Mouse (Mus musculus): Measurements from ENCODE around the gene Rac3. TPM values are rescaled to one million over a fixed set of nuclear protein-coding genes. Genes with fewer than 3 reads are reported as not detected.

Gene Rac3
- polyA plus RNA-seq, 1 experiment from 2014 or later, result 118 TPM

DNA sequence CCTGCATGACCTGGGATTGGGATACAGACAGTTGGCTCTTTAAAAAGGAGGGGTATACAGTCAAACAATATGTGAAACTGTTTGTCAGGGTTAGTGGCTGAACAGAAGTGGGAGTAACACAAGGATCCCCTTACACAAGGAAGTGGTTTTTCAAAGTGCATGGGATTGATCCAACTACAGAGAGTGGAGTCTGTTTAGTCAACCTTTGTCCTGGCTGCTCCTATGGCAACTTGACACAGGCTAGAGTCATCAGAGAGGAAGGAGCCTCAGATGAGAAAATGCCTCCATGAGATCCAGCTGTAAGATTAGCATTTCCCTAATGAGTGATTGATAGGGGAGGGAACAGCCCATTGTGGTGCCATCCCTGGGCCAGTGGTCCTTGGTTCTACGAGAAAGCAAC, 46.9 kb downstream of the Rac3 start:
- H3K9me3 ChIP-seq, result no peaks in the 10 kb centered on the region
- no peak overlapping the region for H3K4me3 ChIP-seq
- H3K4me1 ChIP-seq, result no peaks in the 10 kb centered on the region
- H3K27me3 ChIP-seq (replicated peaks), result no peaks in the 10 kb centered on the region
- H3K27ac ChIP-seq, result no peak overlapping the region
- H3K4me2 ChIP-seq (replicated peaks), result no peak overlapping the region
- ATAC-seq (ENCODE audit: low FRiP score, low read depth), result no peak
- H3K36me3 ChIP-seq, result no peaks in the 10 kb centered on the region
- H3K9ac ChIP-seq, result no peak overlapping the region
- 79% methylated on average over 1 of the region's 1 CpGs for WGBS

DNA sequence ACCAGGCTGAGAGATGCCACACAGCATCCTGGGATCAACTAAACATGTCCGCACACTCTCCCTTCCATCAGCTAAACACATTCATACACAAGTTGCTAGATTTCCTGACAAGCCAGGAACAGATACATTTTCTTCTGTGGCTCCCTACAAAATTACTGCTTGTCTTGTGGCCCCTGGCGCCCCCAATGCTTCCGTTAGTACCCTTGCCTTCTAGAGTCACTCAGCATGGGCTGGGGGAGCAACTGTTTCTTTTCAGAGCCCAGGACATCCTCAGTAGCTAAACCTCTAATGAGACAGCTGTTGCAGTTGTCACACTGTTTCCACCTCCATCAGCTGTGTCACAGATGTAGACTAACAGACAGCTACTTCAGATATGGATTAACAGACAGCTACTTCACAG, 51.5 kb downstream of the Rac3 start:
- Histone ChIP-seq H3K4me1 (peaks cover 5% of the 10 kb centered on the region; the same call in 1 of the 2 replicates), H3K4me2 (replicated peaks) (no peak overlapping the region), H3K4me3 (no peak overlapping the region), H3K9ac (no peak overlapping the region), H3K36me3 (no peaks in the 10 kb centered on the region), H3K9me3 (no peaks in the 10 kb centered on the region), H3K27ac (no peak overlapping the region), H3K27me3 (replicated peaks) (no peaks in the 10 kb centered on the region)
- no peak for ATAC-seq (ENCODE audit: low FRiP score, low read depth)
- 85% methylated on average over 3 of the region's 3 CpGs for WGBS

Other genes starting within 250 kb of the Rac3 start
- 116 and 117 TPM in 2 replicates for gene Mrpl12, start 236.9 kb upstream of the Rac3 start, polyA plus RNA-seq (2016; fragmentation: Nextera tagmentation; extraction: Ambion mirVana)
- 37.9 TPM in 2 replicates for gene Slc25a10, start 229.6 kb upstream of the Rac3 start, polyA plus RNA-seq (2016; fragmentation: Nextera tagmentation; extraction: Ambion mirVana)
- gene Gcgr, start 190.8 kb upstream of the Rac3 start, polyA plus RNA-seq (2016; fragmentation: Nextera tagmentation; extraction: Ambion mirVana), result 0.13 and 0.22 TPM in 2 replicates
- 234 and 239 TPM in 2 replicates for gene Mcrip1, start 171.7 kb upstream of the Rac3 start, polyA plus RNA-seq (2016; fragmentation: Nextera tagmentation; extraction: Ambion mirVana)
- not detected in 2 replicates for gene Ppp1r27, start 170.3 kb upstream of the Rac3 start, polyA plus RNA-seq (2016; fragmentation: Nextera tagmentation; extraction: Ambion mirVana)
- gene P4hb, start 148.2 kb upstream of the Rac3 start, polyA plus RNA-seq (2016; fragmentation: Nextera tagmentation; extraction: Ambion mirVana), result 425 and 451 TPM in 2 replicates
- gene Arhgdia, start 139.8 kb upstream of the Rac3 start, polyA plus RNA-seq (2016; fragmentation: Nextera tagmentation; extraction: Ambion mirVana), result 582 and 606 TPM in 2 replicates
- 509 and 592 TPM in 2 replicates for gene Alyref, start 123.1 kb upstream of the Rac3 start, polyA plus RNA-seq (2016; fragmentation: Nextera tagmentation; extraction: Ambion mirVana)
- 162 and 172 TPM in 2 replicates for gene Anapc11, start 123.0 kb upstream of the Rac3 start, polyA plus RNA-seq (2016; fragmentation: Nextera tagmentation; extraction: Ambion mirVana)
- 0.80 and 0.83 TPM in 2 replicates for gene Npb, start 113.0 kb upstream of the Rac3 start, polyA plus RNA-seq (2016; fragmentation: Nextera tagmentation; extraction: Ambion mirVana)
- 151 and 155 TPM in 2 replicates for gene Pcyt2, start 103.5 kb upstream of the Rac3 start, polyA plus RNA-seq (2016; fragmentation: Nextera tagmentation; extraction: Ambion mirVana)
- gene Sirt7, start 96.2 kb upstream of the Rac3 start, polyA plus RNA-seq (2016; fragmentation: Nextera tagmentation; extraction: Ambion mirVana), result 46.8 and 56.5 TPM in 2 replicates
- gene Mafg, start 87.9 kb upstream of the Rac3 start, polyA plus RNA-seq (2016; fragmentation: Nextera tagmentation; extraction: Ambion mirVana), result 39.7 and 40.4 TPM in 2 replicates
- 27.2 and 27.8 TPM in 2 replicates for gene Pycr1, start 77.7 kb upstream of the Rac3 start, polyA plus RNA-seq (2016; fragmentation: Nextera tagmentation; extraction: Ambion mirVana)
- gene Myadml2, start 73.3 kb upstream of the Rac3 start, polyA plus RNA-seq (2016; fragmentation: Nextera tagmentation; extraction: Ambion mirVana), result 0.81 and 1.1 TPM in 2 replicates
- 3.1 and 3.4 TPM in 2 replicates for gene Notum, start 60.3 kb upstream of the Rac3 start, polyA plus RNA-seq (2016; fragmentation: Nextera tagmentation; extraction: Ambion mirVana)
- 139 and 155 TPM in 2 replicates for gene Aspscr1, start 48.5 kb upstream of the Rac3 start, polyA plus RNA-seq (2016; fragmentation: Nextera tagmentation; extraction: Ambion mirVana)
- gene Cenpx, start 7.7 kb upstream of the Rac3 start, polyA plus RNA-seq (2016; fragmentation: Nextera tagmentation; extraction: Ambion mirVana), result 108 and 114 TPM in 2 replicates
- 70.9 and 72.6 TPM in 2 replicates for gene Lrrc45, start 7.5 kb upstream of the Rac3 start, polyA plus RNA-seq (2016; fragmentation: Nextera tagmentation; extraction: Ambion mirVana)
- gene Dcxr, start 5.8 kb downstream of the Rac3 start, polyA plus RNA-seq (2016; fragmentation: Nextera tagmentation; extraction: Ambion mirVana), result 12.3 and 16.7 TPM in 2 replicates
- 0.95 and 1.6 TPM in 2 replicates for gene Cbr2, start 10.6 kb downstream of the Rac3 start, polyA plus RNA-seq (2016; fragmentation: Nextera tagmentation; extraction: Ambion mirVana)
- 3.6 TPM in 2 replicates for gene Hmga1b, start 41.3 kb downstream of the Rac3 start, polyA plus RNA-seq (2016; fragmentation: Nextera tagmentation; extraction: Ambion mirVana)
- 77.2 and 81.3 TPM in 2 replicates for gene Rfng, start 62.7 kb downstream of the Rac3 start, polyA plus RNA-seq (2016; fragmentation: Nextera tagmentation; extraction: Ambion mirVana)
- 250 and 258 TPM in 2 replicates for gene Gps1, start 62.8 kb downstream of the Rac3 start, polyA plus RNA-seq (2016; fragmentation: Nextera tagmentation; extraction: Ambion mirVana)
- 63.5 and 65.5 TPM in 2 replicates for gene Dus1l, start 74.9 kb downstream of the Rac3 start, polyA plus RNA-seq (2016; fragmentation: Nextera tagmentation; extraction: Ambion mirVana)
- gene Fasn, start 103.1 kb downstream of the Rac3 start, polyA plus RNA-seq (2016; fragmentation: Nextera tagmentation; extraction: Ambion mirVana), result 87.6 and 102 TPM in 2 replicates
- gene Ccdc57, start 211.4 kb downstream of the Rac3 start, polyA plus RNA-seq (2016; fragmentation: Nextera tagmentation; extraction: Ambion mirVana), result 4.7 and 5.6 TPM in 2 replicates
- gene Slc16a3, start 227.0 kb downstream of the Rac3 start, polyA plus RNA-seq (2016; fragmentation: Nextera tagmentation; extraction: Ambion mirVana), result 31.8 and 38.4 TPM in 2 replicates